Mouse (Mus musculus): Measurements from ENCODE around the gene Anks3.

DNA sequence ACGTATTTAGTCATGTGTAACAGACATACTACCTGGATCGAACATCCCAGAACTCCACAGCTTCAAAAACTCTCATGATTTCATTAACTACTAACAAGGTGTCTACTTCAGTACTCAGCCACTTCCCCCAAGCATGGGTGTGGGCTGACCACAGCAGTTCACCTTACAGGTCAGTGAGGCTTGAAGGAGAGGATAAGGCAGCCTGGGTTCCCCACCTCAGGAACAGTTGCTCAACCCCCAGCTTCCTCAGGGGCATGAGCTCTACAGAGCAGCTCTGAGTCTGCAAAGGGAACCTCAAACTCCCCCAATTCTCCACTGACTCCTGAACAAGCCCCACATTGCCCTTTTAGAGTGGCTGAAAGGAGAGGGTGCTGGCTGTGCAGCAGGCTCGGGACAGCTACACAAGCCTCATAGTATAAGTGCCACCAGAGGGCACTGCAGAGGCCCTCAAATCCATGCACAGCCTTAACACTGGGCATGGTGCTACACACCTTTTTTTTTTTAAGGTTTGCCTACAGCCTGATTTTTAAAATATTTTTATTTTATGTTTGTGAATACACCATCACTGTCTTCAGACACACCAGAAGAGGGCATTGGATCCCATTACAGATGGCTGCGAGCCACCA is 15.9 kb upstream of the Anks3 start:
- peak; percentile 75 for TF ChIP-seq CTCF (IDR thresholded peaks at IDR 0.05)
- TF ChIP-seq EP300 (IDR thresholded peaks at IDR 0.05): no peak
